Mouse (Mus musculus): ENCODE data around the gene Cfdp1. TPM values are rescaled to one million over a fixed set of nuclear protein-coding genes. Genes with fewer than 3 reads are reported as not detected.
"Not testable (repeated sequence)": the region's sequence is repeated elsewhere in the genome, so short reads cannot be mapped to it uniquely, and the experiment has no call there.

Gene Cfdp1
- polyA plus RNA-seq, 1 experiment = 16.9 TPM

- Histone ChIP-seq H3K36me3 (replicated peaks; ENCODE audit: low read length) (peaks cover 12% of the 10 kb centered on the region), H3K27me3 (replicated peaks) (no peaks in the 10 kb centered on the region), H3K4me3 (replicated peaks) (no peak overlapping the region), H3K4me1 (peaks cover 20% of the 10 kb centered on the region), H3K9me3 (no peaks in the 10 kb centered on the region)
- TF ChIP-seq FLI1 (IDR thresholded peaks at IDR 0.05; ENCODE audit: low read length) (no peak), GATA1 (IDR thresholded peaks at IDR 0.05; ENCODE audit: borderline replicate concordance, low read length) (no peak)
These were observed 11.2 kb upstream of the Cfdp1 start for GRCm38 (mm10) chr8:111865130-111865852.

DNA sequence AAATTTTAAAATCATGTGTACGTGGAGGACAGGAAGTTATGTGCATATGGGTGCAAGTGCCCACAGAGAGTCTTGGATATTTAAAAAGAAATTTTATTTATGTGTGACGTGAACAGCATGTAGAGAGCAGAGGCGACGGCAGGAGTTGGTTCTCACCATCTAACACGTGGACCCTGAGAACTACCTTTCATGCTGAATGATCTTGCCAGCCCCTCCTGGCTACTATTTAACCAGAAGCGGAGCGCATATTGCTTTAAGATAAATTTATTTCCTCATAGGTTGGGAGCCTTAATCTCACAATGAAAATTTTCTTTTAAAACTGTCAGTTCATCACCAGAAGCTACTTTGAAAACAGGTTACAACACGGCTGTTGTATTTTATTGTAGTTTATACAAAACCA lies 10.6 kb upstream of the Cfdp1 start:
- H3K27me3 ChIP-seq (replicated peaks) = no peaks in the 10 kb centered on the region
- H3K4me1 ChIP-seq = peaks cover 17% of the 10 kb centered on the region
- TF ChIP-seq GATA1 (IDR thresholded peaks at IDR 0.05; ENCODE audit: borderline replicate concordance, low read length) = no peak
- no peak for TF ChIP-seq FLI1 (IDR thresholded peaks at IDR 0.05; ENCODE audit: low read length)
- no peaks in the 10 kb centered on the region for H3K9me3 ChIP-seq
- H3K36me3 ChIP-seq (replicated peaks; ENCODE audit: low read length) = peaks cover 12% of the 10 kb centered on the region
- no peak overlapping the region for H3K4me3 ChIP-seq (replicated peaks)

DNA sequence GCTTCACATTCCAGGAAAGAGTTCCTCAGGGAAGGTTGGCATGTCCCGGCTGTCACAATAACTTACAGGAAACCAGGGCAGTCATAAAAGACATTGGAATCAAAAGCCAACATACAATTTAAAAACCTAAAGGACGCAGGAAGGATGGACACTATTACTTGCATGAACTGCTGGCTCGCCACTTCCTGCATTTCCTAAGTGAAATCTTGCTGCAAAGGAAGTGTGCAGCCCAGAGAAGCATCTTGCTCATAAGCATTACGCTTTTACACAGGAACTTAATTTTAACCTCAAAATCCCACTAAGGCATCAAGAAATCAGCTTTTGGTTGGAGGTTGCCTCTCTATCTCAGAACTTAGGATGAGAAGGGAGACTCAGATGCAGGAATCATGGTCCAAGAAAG lies 9.2 kb upstream of the Cfdp1 start:
- H3K9me3 ChIP-seq = no peaks in the 10 kb centered on the region
- no peak for TF ChIP-seq FLI1 (IDR thresholded peaks at IDR 0.05; ENCODE audit: low read length)
- no peak for TF ChIP-seq GATA1 (IDR thresholded peaks at IDR 0.05; ENCODE audit: borderline replicate concordance, low read length)
- peaks cover 12% of the 10 kb centered on the region for H3K36me3 ChIP-seq (replicated peaks; ENCODE audit: low read length)
- H3K4me1 ChIP-seq = peaks cover 15% of the 10 kb centered on the region
- H3K4me3 ChIP-seq (replicated peaks) = no peak overlapping the region
- peaks cover under 1% of the 10 kb centered on the region for H3K27me3 ChIP-seq (replicated peaks)

DNA sequence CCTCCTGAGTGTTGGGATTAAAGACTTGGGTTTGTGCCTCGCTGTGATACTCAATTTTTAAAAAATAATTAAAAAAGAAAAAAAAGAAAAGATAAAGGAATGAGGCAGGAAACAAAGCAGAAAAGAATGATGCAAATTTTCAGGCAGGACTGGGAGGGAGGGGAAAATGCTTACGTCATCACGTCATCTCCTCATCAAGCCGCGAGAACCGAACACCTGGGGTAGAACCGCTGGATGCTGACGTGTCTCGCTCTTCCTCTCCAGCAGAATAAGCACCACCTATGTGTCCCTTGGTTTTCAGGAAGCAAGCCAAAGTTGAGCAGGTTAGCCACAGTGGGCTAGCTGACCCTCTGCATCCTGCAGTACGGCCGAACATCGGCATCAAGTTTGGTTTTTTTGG lies 1.9 kb upstream of the Cfdp1 start:
- H3K36me3 ChIP-seq (replicated peaks; ENCODE audit: low read length) = peaks cover 2% of the 10 kb centered on the region
- H3K4me1 ChIP-seq = peaks cover 28% of the 10 kb centered on the region
- H3K27me3 ChIP-seq (replicated peaks) = peaks cover 2% of the 10 kb centered on the region
- H3K4me3 ChIP-seq (replicated peaks) = no peak overlapping the region
- TF ChIP-seq GATA1 (IDR thresholded peaks at IDR 0.05; ENCODE audit: borderline replicate concordance, low read length) = no peak
- TF ChIP-seq FLI1 (IDR thresholded peaks at IDR 0.05; ENCODE audit: low read length) = no peak
- no peaks in the 10 kb centered on the region for H3K9me3 ChIP-seq

DNA sequence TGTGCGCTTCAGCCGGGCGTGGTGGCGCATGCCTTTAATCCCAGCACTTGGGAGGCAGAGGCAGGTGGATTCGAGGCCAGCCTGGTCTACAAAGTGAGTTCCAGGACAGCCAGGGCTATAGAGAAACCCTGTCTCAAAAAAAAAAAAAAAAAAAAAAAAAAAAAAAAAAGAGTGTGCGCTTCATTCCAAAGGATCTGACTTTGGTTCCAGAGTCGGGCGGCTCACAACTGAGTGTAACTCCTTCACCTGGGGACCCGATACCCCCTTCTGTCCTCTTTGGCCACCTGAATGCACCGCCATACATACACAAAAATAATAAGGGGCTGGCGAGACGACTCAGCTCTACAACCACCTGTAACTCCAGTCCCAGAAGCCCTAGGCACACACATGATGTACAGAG lies 872 bp downstream of the Cfdp1 start:
- H3K4me3 ChIP-seq (replicated peaks) = peak overlapping the region; percentile 100
- peaks cover 12% of the 10 kb centered on the region for H3K36me3 ChIP-seq (replicated peaks; ENCODE audit: low read length)
- H3K9me3 ChIP-seq; H3K27me3 ChIP-seq (replicated peaks): not testable (repeated sequence)
- peaks cover 48% of the 10 kb centered on the region for H3K4me1 ChIP-seq

- Histone ChIP-seq H3K9me3 (no peaks in the 10 kb centered on the region), H3K36me3 (replicated peaks; ENCODE audit: low read length) (peaks cover 47% of the 10 kb centered on the region), H3K27me3 (replicated peaks) (no peaks in the 10 kb centered on the region), H3K4me1 (peaks cover 33% of the 10 kb centered on the region), H3K4me3 (replicated peaks) (no peak overlapping the region)
- no peak for TF ChIP-seq GATA1 (IDR thresholded peaks at IDR 0.05; ENCODE audit: borderline replicate concordance, low read length)
- TF ChIP-seq FLI1 (IDR thresholded peaks at IDR 0.05; ENCODE audit: low read length) = no peak
These were observed 7.3 kb downstream of the Cfdp1 start for GRCm38 (mm10) chr8:111846746-111847145.

DNA sequence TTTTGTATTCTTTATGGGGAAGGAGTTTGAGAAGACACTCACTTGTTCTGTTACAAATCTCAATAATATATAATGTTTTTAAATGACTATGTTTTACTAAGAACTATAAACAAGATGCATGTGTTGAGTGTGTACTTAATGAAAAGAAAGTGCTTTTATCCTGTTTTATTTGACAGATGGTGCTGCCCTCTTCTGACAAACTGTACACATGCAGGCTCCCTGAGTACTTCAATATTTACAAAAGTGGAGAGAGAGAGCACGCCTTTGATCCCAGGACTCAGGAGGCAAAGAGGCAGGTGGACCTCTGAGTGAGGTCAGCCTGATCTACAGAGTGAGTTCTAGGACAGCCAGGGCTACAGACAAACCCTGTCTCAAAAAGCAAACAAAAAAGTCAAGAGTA lies 18.6 kb downstream of the Cfdp1 start:
- H3K9me3 ChIP-seq = no peaks in the 10 kb centered on the region
- H3K36me3 ChIP-seq (replicated peaks; ENCODE audit: low read length) = peaks cover 76% of the 10 kb centered on the region
- no peak for TF ChIP-seq FLI1 (IDR thresholded peaks at IDR 0.05; ENCODE audit: low read length)
- H3K27me3 ChIP-seq (replicated peaks) = no peaks in the 10 kb centered on the region
- H3K4me3 ChIP-seq (replicated peaks) = no peak overlapping the region
- H3K4me1 ChIP-seq = peaks cover 3% of the 10 kb centered on the region

GRCm38 (mm10) chr8:111834011-111834410 lies 20.1 kb downstream of the Cfdp1 start:
- H3K36me3 ChIP-seq (replicated peaks; ENCODE audit: low read length) = peaks cover 79% of the 10 kb centered on the region
- TF ChIP-seq FLI1 (IDR thresholded peaks at IDR 0.05; ENCODE audit: low read length) = no peak
- no peak for TF ChIP-seq GATA1 (IDR thresholded peaks at IDR 0.05; ENCODE audit: borderline replicate concordance, low read length)
- no peaks in the 10 kb centered on the region for H3K27me3 ChIP-seq (replicated peaks)
- H3K4me1 ChIP-seq = peaks cover 3% of the 10 kb centered on the region
- H3K9me3 ChIP-seq = no peaks in the 10 kb centered on the region
- H3K4me3 ChIP-seq (replicated peaks) = no peak overlapping the region

GRCm38 (mm10) chr8:111832983-111833382 lies 21.1 kb downstream of the Cfdp1 start:
- Histone ChIP-seq H3K4me3 (replicated peaks) (no peak overlapping the region), H3K36me3 (replicated peaks; ENCODE audit: low read length) (peaks cover 82% of the 10 kb centered on the region), H3K4me1 (peaks cover 3% of the 10 kb centered on the region), H3K27me3 (replicated peaks) (no peaks in the 10 kb centered on the region), H3K9me3 (no peaks in the 10 kb centered on the region)
- TF ChIP-seq GATA1 (IDR thresholded peaks at IDR 0.05; ENCODE audit: borderline replicate concordance, low read length) (no peak), FLI1 (IDR thresholded peaks at IDR 0.05; ENCODE audit: low read length) (no peak)

GRCm38 (mm10) chr8:111831996-111832395 lies 22.1 kb downstream of the Cfdp1 start:
- Histone ChIP-seq H3K36me3 (replicated peaks; ENCODE audit: low read length) (peaks cover 80% of the 10 kb centered on the region), H3K4me1 (peaks cover 3% of the 10 kb centered on the region), H3K4me3 (replicated peaks) (no peak overlapping the region), H3K9me3 (no peaks in the 10 kb centered on the region), H3K27me3 (replicated peaks) (no peaks in the 10 kb centered on the region)
- TF ChIP-seq FLI1 (IDR thresholded peaks at IDR 0.05; ENCODE audit: low read length) = no peak
- no peak for TF ChIP-seq GATA1 (IDR thresholded peaks at IDR 0.05; ENCODE audit: borderline replicate concordance, low read length)

DNA sequence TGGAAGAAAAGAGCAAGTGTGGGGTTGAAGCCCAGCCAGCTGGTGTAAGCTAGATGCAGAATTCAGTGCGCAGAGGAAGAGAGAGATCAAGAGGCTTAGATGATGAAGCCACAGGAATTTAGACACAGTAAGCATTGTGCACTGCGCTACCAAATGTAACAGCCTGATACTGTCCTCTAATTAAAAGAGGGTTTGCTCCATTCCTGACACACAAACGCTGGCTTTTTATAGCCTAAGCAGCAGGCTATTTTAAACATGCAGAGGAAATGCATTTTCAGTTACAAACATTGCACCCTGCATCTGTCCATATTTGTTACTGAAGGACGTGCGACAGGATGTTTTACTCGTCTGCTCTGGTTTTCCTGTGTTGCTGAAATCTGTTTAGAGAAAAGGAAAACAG lies 25.5 kb downstream of the Cfdp1 start:
- peaks cover 81% of the 10 kb centered on the region for H3K36me3 ChIP-seq (replicated peaks; ENCODE audit: low read length)
- H3K27me3 ChIP-seq (replicated peaks) = no peaks in the 10 kb centered on the region
- TF ChIP-seq GATA1 (IDR thresholded peaks at IDR 0.05; ENCODE audit: borderline replicate concordance, low read length) (no peak), FLI1 (IDR thresholded peaks at IDR 0.05; ENCODE audit: low read length) (no peak)
- no peaks in the 10 kb centered on the region for H3K4me1 ChIP-seq
- no peak overlapping the region for H3K4me3 ChIP-seq (replicated peaks)
- H3K9me3 ChIP-seq = no peaks in the 10 kb centered on the region; the same call in 1 of the 2 replicates

All from megakaryocyte, embryonic 14.5 days (primary cell).